Mouse (Mus musculus) left cerebral cortex, adult 2 months (tissue): ENCODE results near the gene Tmem238l. TPM values are rescaled to one million over a fixed set of nuclear protein-coding genes. Genes with fewer than 3 reads are reported as not detected.

Experiments used
- DNase-seq, 2 experiments: peaks; one replicate each; pipeline ENCODE4 v3.0.0; 2021 to 2022; ENCODE audit warnings: low spot score in 2 of 2, mixed read lengths in 1 of 2; ENCODE audit errors: extremely low spot score in 1 of 2
- H3K27ac ChIP-seq: fragments of 200-600 bp; 2 replicates; pipeline ENCODE4 v1.8.1; 2022
- H3K4me3 ChIP-seq: fragments of 200-600 bp; 2 replicates; pipeline ENCODE4 v1.8.1; 2022
- CTCF ChIP-seq: fragments of 200-600 bp; IDR thresholded peaks from 2 replicates; pipeline ENCODE4 v1.8.1; 2022; ENCODE audit warnings: antibody characterized with exemption, mild to moderate bottlenecking, moderate library complexity
- intact Hi-C: fragments of 180-260 bp; cut with DNase I; formaldehyde crosslinking; loops from one replicate; pipeline ENCODE4 v1.15.1; 2025
- total RNA-seq, 2 experiments: library from RNA; stranded (reverse); gene quantifications; 2 replicates each; pipeline ENCODE4 v1.2.3; 2021

Tmem238l gene
- total RNA-seq, 2 experiments from 2014 or later: not detected

DNA sequence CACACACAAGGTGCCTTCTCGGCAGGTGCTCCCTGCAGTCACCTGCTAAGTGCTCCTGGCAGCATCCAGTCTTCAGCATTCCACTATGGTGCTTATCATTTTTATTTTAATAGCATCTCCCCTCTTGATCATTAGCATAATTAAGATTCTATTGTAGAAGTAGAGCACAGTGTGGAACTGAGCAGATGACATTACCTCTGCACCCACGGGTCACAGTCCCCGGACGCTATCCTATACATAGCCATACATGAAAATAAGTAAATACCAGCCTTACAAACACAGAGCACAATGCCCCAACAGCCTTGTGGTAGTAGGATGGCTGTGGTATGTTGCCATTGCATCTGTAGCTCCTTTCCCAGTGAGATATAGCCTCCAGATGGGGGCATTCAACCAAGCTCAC lies 52.1 kb downstream of the Tmem238l start:
- intact Hi-C loops: no loop called here
- H3K27ac ChIP-seq: no peak overlapping the region
- no peak for DNase-seq
- H3K4me3 ChIP-seq: no peak overlapping the region
- TF ChIP-seq CTCF: no peak

DNA sequence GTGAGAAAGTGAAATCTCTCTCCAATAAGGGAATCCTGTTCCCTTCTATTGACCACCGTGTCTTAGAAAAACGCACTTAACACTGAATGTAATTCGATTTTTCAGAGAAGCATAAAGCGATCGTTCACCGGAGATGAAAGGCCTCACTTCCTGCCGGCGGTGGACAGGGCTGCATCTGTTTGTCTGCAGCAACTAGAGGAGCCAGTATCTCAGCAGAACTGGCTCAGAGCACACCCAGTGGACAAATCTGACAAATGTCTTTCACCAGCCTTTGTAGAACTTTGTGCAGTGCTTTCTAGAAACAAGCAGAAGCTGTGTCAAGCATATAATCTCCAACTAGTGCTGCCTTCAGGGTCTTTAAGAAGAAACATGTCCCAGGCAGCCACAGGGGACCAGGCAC lies 54.0 kb downstream of the Tmem238l start:
- TF ChIP-seq CTCF: peak; percentile 44
- intact Hi-C loops: no loop called here
- Histone ChIP-seq H3K27ac (no peak overlapping the region), H3K4me3 (no peak overlapping the region)
- no peak for DNase-seq

DNA sequence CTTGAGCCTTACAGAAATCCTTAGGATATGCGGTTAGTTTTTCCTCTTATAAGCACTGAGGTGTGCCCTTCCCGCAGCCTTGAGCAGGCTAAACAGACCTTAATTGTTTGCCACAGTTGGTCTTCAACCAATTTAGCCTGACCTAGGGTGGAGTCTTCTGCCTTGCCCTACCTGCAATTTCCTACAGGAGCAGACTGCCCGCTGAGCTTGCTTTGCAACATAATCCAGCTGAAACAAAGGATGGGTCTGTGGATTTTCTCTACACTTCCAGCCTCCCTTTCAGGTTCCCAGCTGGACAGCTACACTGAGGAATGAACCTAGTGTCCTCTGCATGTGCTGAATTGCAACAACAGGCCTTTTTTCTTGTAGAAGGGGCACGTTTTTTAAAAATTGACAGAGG lies 55.2 kb downstream of the Tmem238l start:
- H3K27ac ChIP-seq: no peak overlapping the region
- no peak overlapping the region for H3K4me3 ChIP-seq
- intact Hi-C loops: no loop called here
- TF ChIP-seq CTCF: no peak
- no peak for DNase-seq

Other genes starting within 250 kb of the Tmem238l start
- gene Pirt, start 44.7 kb upstream of the Tmem238l start, total RNA-seq: under 1 TPM; 0.16 to 0.23 TPM
- gene Tmem220, start 68.5 kb downstream of the Tmem238l start, total RNA-seq: under 1 TPM; 0.56 to 0.79 TPM
- 10 to 100 TPM; 24.2 to 24.8 TPM for gene Adprm, start 96.0 kb downstream of the Tmem238l start, total RNA-seq
- gene Sco1, start 96.0 kb downstream of the Tmem238l start, total RNA-seq: 10 to 100 TPM; 10.2 to 11.2 TPM
- 1 to 10 TPM; 4.7 to 6.0 TPM for gene Myh3, start 121.7 kb downstream of the Tmem238l start, total RNA-seq
- gene Myh2, start 214.4 kb downstream of the Tmem238l start, total RNA-seq: under 1 TPM; 0.43 to 0.61 TPM
- under 1 TPM; 0.21 to 0.25 TPM for gene Myh1, start 243.4 kb downstream of the Tmem238l start, total RNA-seq